Mouse (Mus musculus) testis, postnatal 14 days (tissue): ENCODE results near the gene Vmn2r12.
"Not testable (repeated sequence)": the region's sequence is repeated elsewhere in the genome, so short reads cannot be mapped to it uniquely, and the experiment has no call there.

Experiments used
- DNase-seq: peaks from one replicate; pipeline ENCODE4 v3.0.0; 2021; ENCODE audit warnings: low spot score

Vmn2r12 gene

DNA sequence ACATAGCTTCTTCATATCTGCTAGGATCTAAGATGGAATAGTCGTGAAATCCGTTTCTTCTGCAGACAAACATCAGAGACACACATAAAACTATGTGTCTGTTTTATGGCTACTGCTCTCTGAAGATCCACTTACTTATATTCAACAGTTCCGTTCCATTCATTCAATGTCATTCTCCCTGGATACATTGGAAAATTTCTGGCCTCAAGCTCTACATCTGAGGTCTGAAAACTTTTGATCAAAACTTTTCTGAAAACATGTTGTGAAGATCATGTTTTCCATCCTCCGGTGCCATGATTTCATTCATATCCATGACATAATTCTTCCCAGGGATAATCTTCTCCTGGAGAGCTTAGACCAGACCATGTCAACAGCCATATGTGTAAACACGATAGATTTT is at the start of gene Vmn2r12:
Vmn2r12 (minus strand) TSS at position 101 of the 400 bp plus-strand sequence.
- not testable (repeated sequence) for DNase-seq

DNA sequence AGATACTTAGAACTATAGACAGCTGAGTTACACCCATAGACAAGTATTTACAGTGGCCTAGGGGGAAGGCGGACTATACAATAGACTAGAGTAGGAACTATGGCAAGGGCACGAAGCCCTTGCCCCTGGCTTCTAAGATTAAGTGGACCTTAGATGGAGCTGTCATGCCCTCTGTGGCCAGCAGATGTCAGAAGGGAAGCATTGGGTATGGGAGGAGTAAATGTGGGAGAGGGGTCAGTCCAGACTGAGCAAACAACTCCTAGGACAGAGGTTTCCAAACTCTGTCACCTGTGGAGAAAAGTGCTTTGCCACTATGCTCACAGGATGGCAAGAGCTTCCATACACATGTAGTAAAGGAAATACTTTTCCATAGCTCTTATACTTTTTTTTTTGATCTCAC is 41.8 kb upstream of the Vmn2r12 start:
- DNase-seq = no peak

DNA sequence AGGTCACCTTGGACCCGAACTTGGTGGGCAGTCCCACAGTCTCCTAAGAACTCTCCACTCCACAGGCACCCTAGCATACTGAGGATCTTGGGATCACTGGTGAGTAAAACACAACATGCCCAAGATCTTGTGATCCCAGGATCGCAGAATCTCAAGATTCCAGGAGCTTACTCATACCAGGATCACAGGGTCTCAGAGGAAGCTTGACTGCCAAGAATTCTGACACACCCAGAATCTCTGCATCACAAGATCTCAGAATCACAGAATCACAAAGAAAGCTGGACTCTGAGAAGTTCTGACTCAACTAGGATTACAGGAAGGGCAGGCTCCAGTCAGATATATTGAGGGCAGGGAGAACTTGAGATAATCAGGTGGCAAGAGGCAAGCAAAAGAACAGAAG is 39.0 kb upstream of the Vmn2r12 start:
- DNase-seq = no peak

DNA sequence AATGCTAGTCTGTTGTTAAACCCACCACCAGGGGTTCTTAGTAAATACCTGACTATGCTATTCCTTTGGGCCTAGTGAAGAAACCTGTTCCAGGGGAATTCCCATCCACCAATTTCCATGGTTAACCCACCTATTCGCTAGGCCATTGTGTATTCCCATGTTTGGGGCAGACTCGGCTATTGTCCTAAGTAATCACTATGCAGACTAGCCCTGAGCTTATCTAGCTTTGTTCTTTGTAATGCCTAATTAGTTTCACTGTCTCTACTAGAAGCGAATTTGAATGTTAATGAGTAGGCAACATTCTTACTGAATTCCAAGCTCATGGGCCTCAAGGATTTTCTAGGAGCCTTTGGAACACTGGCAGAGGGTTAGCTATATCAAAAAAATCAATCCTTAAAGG is 1.3 kb downstream of the Vmn2r12 start:
- not testable (repeated sequence) for DNase-seq

DNA sequence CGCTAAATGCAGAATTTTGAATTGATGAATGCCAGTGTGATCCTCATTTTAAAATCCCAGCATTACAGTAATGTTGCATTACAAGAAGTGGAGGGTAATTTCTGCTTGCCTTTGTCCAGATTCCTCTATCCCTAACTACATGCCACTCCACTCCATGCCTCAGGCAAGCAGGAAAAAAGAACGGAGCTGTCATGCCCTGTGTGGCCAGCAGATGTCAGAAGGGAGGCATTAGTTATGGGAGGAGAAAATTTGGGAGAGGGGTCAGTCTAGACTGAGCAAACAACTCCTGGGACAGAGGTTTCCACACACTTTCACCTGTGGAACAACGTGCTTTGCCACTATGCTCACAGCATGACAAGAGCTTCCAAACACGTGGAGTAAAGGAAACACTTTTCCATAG is 25.7 kb downstream of the Vmn2r12 start:
- DNase-seq = not testable (repeated sequence)

DNA sequence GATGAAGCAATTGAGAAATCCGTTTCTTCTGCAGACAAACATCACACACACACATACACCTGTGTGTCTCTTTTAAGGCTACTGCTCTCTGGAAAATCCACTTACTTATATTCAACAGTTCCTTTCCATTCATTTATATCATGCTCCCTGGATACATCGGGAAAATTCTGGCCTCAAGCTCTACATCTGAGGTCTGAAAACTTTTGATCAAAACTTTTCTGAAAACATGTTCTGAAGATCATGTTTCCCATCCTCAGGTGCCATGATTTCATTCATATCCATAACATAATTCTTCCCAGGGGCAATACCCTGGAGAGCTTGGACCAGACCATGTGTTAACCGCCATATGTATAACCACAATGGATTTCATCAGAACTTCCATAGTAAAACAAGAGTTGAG is 38.3 kb downstream of the Vmn2r12 start, which contains the start of gene Vmn2r11:
Vmn2r11 (minus strand) TSS at position 101 of the 400 bp plus-strand sequence.
- not testable (repeated sequence) for DNase-seq

DNA sequence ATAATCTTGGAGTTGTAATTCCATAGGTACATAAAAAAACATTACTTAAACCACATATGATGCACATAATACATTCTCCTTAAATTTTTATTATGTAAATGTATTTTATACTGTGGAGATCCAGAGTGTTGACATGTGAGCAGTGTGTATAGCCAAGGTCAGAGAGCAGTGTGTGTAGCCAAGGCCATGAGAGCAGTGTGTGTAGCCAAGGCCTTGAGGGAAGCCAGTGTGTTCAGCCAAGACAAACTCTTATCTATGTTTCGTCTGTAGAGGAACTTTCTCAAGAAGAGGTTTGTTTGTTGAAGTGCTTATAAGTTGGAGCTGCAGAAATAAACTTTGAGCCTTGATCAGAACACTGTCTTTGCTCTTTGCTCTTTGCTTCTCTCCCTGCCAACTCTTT is 42.5 kb downstream of the Vmn2r12 start:
- peak; percentile 58 for DNase-seq
